Mouse (Mus musculus): ENCODE measurements around the gene Blm.

- TF ChIP-seq CTCF (IDR thresholded peaks at IDR 0.05; ENCODE audit: insufficient read depth, low read depth, low read length), result no peak
- TF ChIP-seq POLR2A (IDR thresholded peaks at IDR 0.05; ENCODE audit: insufficient read depth, low read depth, low read length), result no peak
Observed at GRCm38 (mm10) chr7:80450354-80450753, 84.6 kb downstream of the Blm start.

Measured in olfactory bulb, adult 2 months (tissue).